Mouse (Mus musculus) CD4-positive, CD25-positive, alpha-beta regulatory T cell, adult 4 months (primary cell): ENCODE results near the gene Mms19. TPM values are rescaled to one million over a fixed set of nuclear protein-coding genes. Genes with fewer than 3 reads are reported as not detected.

Experiments
- ATAC-seq: one replicate; pipeline ENCODE4 v1.8.0; 2017
- polyA plus RNA-seq, 2 experiments: library from polyadenylated mRNA; unstranded; fragments of 100-300 nt; shearing (Covaris generic); gene quantifications; one replicate each; pipeline ENCODE4 v1.2.1; 2017

Mms19 gene
- polyA plus RNA-seq = 100 to 1,000 TPM in 1 of 2 experiments, 10 to 100 TPM in 1; 78.1 to 104 TPM

DNA sequence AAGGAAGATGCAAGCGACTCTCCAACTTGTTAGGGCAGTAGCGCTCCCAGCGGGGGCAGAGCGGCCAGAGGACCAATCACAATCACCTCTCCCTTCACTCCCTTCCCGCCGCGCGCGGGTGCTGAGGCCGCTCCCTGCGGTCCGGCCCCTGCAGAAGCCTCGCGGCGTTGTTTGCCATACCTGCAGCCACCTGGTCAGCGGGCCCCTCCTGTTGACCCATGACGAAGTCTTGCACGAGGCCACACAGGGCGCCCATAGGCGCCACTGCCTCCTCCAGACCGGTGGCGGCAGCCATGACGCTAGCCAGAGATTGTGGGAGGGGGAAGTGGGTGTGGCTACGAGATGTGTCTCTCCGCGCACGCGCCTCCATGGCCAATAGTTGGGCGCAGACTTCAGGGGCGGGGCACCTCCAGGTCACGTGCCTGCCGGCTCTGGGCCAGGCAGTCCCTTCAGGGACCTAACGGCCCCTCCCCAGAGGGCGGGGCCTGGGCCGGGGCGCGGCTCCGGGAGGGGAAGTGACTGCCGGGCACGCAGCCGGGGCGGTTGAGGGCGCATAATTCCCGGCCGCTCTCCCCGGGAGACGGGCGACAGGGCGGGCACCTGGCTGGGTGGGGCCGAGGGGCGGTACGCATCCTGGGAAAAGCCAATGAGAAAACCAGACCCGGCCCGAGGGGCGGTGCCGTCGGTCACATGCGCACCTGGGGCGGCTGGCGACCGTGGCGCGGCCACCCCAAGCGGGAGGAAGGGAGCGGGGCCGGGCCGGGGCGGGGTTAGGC lies at the start of gene Mms19:
Gene Mms19 (minus strand): TSS at position 339 of the 776 bp plus-strand sequence.
- ATAC-seq = peak; percentile 92

DNA sequence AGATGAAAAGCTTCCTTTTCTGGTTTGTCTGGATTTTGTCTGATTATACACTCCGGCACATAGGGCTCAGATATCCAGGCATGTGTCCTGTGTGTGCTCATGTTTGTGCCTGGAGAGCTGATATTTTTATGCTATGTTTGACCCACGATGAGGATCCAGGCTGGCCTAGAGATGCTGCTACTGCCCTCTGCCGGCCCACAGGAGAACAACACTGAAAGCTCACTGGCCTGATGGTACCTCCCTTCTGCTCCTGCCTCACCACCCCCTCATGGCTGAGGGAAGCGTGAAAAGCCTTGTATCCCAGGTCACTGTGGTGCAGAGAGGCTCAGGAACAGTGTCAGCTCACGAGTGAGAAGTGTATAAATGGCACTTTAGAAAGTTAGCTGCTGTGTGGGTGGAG lies 45.2 kb upstream of the Mms19 start:
- peak; percentile 69 for ATAC-seq

DNA sequence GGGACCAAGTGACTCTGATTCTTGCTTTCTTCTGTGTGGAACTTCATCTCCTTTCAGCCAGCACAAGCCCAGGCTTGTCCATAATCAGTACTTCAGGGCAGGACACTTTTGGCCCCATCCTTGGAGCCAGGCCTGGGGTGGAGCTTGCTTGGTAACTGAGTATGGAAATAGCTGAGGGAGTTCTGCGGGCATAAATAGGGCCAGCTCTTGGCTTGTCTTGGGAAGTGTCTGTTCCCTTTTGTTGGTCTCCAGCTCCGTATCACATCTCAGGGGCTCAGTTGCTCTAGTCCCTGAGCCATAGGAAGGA lies 41.5 kb upstream of the Mms19 start:
- no peak for ATAC-seq

DNA sequence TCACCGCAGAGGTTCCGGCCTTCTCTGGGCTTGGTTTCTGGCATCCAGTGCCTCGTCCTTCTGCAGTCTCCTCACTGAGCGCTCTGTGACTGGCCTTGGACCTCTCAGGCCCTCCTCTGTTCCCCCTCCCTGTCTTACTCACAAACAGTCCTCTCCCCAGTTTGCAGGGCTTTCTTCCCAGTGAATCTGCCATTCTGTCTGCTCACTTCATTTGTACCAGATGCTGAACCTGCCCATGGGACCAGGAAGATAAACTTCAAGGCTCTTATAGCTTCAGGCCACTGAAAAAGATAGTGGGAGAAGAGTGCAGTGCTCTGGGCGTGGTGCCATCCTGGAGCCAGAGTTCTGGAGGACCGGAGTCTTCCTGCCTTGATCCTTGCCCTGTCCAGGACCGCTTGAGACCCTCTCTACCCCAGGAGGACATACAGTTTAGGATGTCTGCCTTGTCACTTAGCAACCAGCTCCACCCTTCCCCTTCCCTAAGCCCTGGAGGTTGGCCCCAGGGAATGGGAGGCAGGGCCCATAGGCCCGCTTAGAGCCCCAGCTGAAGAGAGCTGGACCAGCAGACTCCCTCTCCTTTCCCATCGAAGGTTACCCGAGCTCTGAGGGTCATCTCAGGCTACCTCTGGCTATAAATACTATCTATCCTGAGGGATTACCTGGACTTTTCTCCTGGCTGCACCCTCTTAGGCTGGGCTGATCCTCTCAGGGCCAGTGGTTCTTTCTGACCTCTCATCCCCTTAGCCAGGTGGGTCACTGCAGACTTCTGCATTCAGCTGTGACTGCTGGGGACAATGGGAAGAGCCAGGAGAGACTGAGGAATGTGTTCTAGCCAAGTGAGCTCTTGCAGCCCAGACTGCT lies 41.0 kb upstream of the Mms19 start:
- no peak for ATAC-seq

DNA sequence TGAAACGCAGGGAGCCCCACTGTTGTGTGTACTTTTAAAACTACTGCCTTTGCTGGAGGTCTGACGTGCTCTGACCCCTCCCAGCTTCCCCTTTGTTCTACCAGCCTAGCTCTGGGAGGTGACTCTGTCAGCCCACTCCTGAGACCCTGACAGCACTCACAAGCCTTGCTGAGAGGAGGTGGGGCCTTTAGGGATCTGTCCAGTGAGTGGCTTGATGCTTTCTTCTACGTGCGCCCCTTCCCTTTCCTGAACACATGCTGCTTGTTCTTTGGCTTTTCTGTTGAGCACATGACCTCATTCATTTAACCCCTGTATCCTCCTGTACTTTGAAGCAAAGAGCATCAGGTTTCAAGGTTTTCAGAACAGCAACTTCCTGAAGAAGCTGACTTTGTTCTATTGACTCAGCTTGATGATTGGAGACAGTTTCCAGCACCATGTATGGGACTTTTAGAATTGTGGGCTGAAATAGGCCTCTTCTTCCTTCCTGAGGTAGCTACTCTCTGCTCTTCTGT lies 38.1 kb upstream of the Mms19 start:
- peak; percentile 63 for ATAC-seq

DNA sequence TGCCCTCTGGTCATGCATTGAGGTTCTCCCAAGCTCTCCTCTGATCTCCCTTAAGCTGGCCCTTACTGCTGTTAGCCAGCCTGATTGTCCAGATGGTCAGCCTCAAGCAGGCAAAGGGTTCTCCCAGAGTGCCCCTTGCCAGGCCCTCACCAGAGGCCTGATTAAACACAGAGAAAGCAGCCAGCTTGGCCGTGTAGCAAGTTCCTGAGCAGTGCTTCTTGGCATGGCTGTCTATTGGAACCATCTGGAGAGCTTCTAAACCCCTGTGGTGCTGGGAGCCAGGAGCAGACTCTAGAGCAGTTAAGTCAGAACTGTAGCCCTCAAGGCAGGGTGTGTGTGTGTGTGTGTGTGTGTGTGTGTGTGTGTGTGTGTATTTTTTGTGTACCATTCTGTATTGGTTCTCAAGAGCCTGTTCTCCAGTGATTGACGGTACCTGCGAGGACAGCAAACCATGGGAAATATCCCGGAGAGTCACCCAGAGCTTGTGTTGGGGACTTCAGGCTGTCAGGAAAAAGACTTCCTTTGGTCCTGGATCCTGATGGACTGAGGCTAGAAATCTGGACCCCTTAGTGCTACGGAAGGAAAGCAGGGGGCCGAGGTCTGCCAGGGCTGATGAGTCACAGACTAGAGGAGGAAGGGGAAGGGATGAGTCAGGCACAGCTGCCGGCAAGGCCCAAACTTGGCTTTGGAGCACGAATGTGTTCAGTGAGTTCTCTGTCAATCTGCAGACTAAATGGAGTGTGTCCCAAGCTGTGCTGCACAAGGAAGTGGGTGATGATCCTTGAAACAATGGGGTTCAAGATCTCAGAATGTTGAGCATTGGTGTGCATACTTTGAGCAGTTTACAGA lies 36.7 kb upstream of the Mms19 start:
- ATAC-seq = no peak

DNA sequence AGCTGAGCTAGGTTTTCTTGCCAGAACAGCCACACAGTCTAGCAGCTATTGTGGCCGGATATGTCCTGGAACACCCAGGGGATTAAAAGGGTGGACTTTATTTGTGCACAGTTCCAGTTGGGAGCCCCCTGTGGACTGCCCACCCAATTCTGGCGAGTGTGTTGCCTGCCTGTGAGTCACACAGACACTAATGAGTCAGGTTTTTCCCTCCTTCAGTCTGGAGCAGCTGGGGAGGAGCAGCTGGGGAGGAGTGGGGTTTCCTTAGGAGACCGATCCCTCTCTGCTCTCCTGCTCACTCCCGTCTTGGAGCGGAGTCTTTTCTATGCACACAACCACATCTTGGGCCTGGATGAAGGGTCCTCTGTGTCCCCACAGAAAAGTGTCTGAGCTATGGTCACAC lies 35.9 kb upstream of the Mms19 start:
- no peak for ATAC-seq

DNA sequence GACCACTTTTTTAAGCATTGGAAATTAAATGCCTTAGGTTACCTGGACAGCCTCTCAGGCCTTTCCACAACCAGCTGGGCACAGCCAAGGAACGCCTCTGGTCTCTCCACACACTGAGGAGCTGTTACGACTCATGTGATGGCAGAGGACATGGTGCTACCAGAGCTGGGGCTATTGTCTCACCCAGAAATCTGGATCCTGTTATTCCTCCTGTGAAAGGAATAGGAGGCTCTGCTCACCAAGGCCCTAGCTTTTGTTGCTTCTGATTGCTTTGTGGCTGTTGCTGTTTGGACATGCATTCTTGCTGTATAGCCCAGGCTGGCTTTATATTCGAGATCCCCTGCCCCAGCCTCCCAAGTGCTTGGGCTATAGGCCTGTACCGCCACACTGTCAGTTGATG lies 35.3 kb upstream of the Mms19 start:
- ATAC-seq = no peak

DNA sequence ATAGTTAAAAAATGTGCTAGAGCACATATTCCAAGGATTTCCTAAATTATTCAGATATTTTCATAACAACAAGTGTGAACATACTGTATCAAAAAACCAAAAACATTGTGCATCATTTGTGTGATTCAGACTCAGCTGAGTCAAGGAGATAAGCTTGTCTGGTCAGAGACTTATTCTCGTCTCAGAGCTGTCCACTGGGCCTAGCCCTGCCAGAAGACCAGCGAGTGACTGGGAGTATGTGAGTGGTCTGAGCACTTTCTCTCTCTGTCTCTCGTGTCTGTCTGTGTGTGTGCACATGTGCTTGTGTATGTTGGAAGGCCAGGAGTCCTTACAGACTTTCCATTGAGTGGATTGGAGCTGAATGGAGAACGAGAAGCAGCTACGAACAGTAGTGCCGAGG lies 34.0 kb upstream of the Mms19 start:
- no peak for ATAC-seq

DNA sequence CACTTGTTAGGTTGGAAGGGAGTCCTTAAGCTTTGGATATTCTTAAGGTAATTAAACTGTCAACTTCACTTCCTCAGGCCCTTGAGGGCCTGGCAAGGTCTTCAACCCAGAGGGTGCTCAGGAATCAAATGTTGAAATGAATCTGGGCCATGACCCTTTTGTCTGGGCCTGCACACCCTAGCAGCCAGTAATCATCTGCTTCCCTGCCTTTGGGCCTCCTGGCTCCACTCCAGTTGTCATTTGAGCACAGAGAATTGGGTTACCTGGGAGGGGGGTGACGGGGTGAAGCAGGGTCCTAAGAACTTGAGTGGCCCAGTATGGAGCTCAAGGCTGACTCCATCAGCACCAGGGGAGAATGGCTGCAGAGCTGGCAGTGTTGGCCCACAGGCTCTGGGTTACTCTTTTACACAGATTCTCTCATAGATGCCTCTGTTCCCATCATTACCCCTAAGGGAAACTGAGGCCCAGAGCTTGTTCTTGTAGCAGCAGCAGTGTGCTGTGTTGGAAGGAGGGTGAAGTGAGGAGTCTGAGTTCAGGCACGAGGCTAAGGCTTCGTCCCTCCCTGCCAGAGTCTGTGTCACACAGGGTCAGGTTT lies 33.4 kb upstream of the Mms19 start:
- ATAC-seq = no peak

DNA sequence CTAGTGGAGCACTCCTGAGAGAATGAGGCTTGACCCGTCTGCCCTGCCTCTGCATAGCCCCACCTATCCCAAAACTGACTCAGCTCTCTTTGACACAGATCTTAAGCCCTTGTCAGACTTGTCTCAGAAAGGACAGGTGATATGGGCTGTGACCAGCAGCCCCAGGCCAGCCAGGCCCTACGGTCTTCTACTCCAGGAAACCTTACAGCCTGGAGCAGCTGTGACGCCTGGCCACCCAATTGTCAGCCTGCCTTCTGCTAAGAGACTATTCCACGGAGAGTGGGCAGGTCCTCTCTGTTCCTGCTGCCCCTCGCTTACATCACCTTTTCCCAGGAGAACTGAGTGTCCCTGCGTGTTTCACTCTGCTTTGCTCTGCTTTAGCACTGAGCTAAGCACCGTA lies 30.2 kb upstream of the Mms19 start:
- no peak for ATAC-seq

DNA sequence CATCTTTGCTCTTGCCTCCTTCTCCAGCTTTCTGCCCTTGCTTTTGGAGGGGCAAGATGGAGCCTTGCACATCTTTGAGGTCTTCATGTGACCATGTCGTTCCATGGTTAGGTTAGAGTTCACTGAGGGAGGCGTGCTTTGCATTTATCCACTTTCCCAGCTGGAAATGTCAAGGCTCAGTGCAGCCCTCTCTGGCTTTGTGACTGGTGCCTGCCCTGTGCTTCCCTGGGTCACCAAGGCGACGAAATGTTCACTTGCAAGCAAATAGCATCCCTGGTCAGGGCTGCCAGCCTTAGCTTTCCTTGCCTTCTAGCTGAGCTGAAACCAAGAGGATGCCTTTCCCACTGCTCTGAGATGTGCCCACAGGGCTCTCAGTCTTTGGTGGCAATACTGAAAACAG lies 29.5 kb upstream of the Mms19 start:
- ATAC-seq = no peak

DNA sequence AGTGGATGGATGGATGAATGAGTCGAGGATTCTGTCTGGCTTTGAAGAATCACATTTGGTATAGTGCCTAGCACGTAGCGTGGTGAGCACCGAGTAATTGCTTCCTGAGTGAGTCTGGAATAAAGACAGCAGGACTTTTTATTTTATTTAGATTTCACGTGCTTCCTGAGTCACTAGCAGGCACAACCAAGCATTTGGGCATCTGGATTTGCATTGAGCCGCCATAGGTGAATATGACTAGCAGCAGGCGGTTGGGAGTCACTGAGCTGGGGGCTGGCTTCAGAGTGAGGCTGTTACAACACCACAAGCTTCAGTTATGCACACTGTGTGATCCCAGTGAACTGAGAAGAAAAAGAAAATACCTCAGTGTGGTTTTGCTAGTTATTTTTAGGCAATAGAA lies 28.1 kb upstream of the Mms19 start:
- no peak for ATAC-seq

DNA sequence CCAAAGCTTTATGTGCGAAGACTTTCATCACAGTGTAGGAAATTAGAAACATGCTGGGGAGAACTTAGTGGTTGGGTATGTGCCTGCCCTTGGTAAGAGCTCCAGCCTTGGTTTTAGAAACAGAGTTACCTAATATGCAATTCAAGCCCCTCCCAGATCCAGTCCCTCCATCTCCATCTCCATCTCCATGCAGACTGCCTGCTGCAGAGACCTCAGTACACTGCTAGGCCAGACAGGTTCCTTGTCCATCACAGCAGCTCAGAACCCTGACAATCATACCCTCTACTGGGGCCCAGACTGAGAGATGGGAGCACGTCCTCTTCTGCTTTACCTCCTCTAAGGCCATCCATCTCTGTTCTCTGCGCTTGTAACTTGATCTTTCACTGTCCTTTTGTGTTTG lies 27.6 kb upstream of the Mms19 start:
- ATAC-seq = no peak

DNA sequence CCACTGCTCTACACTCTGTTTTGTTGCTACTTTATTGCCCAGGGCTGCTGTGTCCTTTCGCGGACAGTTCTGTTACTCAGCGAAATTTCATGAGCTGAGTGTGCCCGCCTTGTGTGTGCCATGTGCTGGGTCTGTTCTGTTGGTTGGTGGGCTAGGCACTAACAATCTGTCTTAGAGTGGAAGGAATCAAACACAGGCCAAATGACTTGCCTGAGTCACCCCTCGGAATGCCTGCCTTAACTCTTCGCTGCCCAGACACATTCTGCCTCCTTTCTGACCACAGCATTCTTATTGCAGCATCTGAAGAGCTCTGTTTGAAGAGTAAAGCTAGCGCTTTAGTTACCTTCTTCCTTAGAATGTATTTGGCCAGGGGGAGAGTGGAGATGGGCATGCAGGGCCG lies 25.6 kb upstream of the Mms19 start:
- ATAC-seq = no peak

DNA sequence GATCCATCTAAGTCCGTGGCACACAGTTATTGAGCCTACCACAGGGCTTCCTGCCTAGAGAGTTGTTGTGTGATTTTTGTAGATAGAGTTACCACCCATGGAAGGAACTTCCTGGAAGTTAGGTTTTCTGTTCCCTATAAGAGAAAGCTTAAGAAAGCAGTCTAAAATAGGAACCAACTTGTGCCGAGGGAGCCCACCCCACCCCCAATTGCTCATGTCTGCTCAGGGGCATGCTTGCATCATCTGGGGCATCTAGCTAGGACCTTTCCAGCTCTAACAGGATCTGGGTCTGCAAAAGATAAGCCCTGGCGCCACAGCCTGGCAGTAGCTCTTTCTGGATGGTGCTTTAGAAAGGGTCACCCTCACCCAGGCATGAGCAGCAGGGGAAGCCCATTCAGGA lies 24.7 kb upstream of the Mms19 start:
- no peak for ATAC-seq

DNA sequence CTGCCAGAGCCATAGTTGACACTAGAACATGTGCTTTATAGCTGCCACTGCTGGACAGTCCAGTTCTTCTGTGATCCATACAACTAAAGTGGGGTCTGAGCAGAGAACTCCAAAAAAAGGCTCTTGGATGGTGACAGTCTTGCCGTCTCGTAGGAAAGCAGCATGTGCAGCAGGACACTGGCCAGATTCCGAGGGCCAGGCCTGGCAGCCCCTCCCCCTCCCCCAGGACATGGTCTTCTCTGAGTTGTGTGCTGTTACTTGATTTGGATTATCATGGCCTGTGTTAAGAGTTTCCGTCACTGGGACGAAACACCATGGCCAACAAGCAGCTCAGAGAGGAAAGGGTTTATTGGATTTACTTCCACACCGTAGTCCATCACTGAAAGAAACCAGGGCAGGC lies 23.3 kb upstream of the Mms19 start:
- ATAC-seq = no peak

DNA sequence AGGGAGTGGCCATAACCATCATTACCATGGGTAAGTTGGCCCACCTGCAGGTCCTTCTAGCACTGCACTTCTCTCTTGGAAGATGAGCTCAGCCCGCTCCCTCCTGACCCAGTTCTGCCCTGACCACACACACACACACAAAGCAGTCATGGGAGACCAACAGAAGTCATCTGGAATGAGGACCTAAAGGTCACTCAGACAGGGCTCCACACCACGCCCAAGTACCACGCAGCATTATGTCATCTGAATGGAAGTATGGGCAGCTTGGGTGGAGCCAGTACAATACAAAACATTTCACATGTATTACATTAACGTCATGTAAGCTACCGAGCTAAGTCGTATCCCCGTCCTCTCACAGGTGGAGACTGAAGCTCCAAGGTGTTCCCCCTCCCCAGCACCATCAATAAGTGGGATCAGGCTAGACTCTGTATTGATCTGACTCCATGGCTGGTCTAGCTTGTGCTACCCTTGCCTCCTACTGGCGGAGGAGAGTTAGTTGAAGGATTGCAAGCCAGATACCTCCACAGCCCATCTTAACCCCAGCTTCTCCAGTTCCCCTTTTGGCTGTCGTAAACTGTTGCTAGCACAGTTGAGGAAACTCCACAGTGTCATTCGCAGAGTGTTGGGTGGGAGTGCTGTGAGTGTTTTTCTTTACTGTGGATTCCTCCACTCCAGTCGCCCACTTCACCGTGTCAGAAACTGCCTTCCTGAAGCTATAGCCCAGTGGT lies 20.5 kb upstream of the Mms19 start:
- ATAC-seq = no peak

DNA sequence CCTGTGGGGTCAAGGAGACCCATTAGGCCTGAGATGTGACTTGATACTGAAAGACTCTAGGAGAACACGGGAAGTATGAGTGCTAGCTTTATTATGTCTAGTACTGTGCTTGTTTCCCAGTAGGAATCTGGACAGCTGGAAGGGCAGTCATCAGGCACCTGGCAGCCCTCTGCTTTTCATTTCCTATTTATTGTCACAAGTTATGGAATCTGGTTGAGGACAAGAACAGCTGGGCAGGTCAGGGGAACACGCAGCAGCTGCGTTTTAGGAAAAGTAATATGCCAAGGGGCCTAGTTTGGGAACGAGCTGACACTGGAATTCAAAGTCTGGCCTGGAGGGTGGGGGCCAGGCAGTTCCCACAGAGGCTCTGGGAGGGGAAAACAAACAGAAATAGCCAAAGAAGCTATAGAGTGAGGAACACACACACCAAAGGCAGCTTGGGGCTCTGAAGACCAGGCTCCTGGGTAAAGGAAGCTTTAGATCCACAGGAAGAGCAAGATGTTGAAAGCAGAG lies 19.5 kb upstream of the Mms19 start:
- ATAC-seq = no peak

DNA sequence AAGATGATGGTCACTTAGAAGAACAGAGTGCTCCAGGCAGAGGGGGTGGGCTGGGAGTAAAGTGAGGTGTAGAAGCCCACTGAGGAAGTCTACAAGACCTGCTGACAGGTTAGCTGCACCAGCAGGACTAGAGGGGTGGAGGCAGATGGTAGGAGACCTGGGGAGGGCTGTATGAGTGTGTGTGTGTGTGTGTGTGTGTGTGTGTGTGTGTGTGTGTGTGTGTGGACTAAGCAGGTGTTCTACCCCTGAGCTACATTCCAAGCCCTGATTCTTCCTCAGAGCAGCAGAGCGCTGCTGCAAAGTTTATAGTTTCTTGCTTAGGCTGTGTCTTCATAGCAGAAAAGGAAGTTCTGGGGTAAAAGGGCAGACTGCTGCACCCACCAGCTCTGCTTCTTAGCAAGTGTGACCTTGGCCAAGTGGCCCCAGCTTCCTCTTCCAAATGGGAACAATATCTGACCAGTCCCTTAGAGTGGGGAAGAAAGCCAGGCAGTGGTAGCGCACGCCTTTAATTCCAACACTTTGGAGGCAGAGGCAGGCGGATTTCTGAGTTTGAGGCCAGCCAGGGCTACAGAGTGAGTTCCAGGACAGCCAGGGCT lies 18.8 kb upstream of the Mms19 start:
- ATAC-seq = no peak
